Mouse (Mus musculus): ENCODE data around the gene Tgm7.

The Tgm7 gene

DNA sequence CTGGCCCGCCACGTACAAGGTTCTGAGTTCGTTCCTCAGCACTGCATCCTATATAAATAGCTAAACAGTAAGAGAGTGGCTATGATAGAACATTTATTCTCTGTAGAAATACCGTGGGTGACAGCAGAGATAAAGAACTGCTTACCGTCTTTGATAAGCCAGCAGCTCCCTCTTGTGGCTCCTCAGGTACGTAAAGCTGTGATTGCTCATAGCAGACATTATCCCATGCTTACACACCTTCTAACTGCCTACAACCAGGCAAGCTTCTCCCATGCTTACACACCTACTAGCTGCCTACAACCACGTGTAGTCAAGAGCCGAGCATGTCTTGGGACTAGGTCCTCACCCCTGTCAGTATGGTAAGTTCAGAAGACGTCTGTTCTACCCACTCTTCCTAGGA, 7.5 kb downstream of the Tgm7 start:
- no peak for TF ChIP-seq GATA4 (IDR thresholded peaks at IDR 0.05; ENCODE audit: insufficient replicate concordance, low read length)

DNA sequence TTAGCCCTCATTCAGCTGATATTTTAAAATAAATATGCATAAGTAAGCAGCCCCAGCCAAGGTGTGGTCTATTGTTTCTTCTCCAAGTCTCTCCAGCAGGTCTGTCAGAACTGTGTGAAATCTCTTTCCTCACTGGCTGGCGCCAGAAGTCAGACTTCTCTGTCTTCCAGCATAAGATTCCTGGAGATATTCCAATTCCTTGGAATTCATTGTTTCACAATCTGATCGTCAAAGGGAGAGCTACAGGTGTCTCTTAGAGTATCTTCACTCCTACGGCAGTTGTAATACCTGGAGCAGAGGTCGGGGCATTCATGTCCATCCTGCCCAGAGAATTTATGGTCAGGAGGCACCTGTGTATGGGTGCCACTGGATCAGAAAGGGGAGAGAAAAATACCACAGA, 19.8 kb downstream of the Tgm7 start:
- TF ChIP-seq GATA4 (IDR thresholded peaks at IDR 0.05; ENCODE audit: insufficient replicate concordance, low read length) = no peak

DNA sequence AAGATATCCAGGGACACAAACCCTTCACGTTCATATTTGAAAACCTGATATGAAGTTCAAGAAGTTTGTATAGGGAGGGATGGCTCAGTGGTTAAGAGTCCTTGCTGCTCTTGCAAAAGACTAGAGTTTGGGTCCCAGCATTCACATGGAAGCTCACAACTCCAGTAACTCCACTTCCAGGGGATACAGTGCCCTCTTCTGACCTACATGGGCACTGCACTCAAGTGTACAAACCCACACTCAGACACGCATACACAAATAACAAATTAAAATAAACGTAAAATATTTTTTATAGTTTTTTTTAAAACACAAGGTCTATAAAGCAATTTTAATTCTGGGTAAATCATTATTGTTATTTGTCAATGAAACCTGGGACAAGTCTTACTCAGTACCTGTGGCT, 21.1 kb downstream of the Tgm7 start:
- TF ChIP-seq GATA4 (IDR thresholded peaks at IDR 0.05; ENCODE audit: insufficient replicate concordance, low read length) = no peak

DNA sequence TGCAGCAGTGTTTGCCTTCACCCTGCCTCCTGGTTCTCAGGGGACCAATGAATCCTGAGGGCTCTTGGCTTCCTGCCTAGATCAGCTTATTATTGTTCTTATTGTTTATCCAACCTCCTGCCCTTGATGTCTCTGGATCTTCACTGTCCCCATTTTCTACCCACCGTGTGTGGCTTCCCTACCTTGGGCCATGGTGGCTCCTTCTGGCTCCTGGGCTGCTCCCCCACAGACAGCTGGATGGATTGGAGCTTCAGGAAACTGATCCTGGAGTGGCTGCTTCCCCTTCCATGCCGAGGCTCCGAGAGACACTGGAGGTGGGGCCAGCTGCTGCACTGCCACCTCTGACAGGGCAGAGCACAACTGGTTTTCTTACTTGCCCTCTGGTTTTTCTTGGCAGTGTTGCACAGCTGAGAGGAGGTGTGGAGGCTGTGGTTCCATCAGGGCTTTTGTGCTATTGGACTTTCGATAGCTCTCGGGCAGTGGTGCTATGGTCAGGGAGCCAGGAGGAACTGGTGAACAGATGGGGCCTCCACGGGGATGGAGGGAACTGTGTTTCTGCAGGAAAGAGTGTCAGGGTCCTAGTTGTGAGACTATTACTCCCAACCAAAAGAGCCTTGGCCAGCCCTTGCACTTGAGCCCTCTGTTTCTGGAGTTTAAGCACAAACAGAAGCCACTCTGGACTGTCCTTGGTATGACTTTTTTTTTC, 24.0 kb downstream of the Tgm7 start, which contains the start of gene Tgm5:
Gene Tgm5 (minus strand): TSS at position 362 of the 706 bp plus-strand sequence.
- TF ChIP-seq GATA4 (IDR thresholded peaks at IDR 0.05; ENCODE audit: insufficient replicate concordance, low read length) = no peak

DNA sequence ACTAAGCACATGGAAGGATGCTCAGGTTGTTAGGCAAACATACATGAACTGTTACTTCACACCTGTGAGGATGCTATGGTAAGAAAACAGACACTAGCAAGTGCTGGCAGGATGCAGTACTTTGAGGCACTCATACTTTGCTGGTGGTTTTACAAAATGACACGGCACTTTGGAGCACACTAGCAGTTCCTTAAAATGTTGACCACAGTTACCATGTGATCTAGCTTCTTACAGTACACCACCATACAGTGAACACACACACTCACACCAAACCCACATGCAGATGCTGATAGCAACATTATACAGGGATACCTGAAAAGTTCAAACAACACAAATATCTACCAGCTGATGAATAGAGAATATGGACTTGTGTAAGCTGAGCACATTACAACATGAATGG, 27.0 kb downstream of the Tgm7 start:
- TF ChIP-seq GATA4 (IDR thresholded peaks at IDR 0.05; ENCODE audit: insufficient replicate concordance, low read length) = no peak

DNA sequence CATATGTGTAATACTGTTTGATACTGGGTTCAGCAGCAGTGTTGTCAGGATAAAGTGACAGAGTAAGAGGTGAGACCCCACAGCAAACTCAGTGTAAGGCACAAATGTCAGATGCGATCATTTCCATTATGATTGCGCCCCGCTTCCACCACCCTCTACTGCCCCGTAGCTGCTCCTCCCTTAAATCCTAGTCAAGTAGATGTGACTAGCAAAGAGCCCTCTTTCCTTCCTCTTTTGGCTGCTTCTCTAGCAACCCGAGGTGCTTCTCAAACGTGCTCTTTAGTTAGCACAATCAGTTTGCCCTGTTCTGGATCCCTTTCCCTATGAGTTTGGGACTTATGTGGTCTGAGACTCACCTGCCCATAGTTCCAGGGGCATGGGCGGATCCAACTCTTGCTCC, 34.8 kb downstream of the Tgm7 start:
- TF ChIP-seq GATA4 (IDR thresholded peaks at IDR 0.05; ENCODE audit: insufficient replicate concordance, low read length) = no peak

DNA sequence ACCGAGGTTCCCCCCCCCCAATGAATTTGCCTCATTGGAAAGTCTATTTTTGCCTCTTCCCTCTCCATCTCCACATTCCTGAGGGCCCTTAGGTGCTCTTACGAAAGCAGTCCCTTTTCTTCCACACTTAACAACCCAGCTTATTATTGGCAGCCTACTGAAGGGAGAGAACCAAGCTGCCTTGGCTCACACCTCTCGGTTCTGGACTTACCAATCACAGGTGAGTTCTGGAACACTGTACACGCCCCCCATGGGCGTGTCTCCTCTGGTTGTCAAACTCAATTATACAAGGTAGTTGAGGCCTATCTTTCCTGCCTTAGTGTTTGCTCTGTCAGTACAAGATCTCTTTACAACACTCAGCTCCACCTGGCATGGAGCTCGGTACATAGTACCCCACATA, 37.7 kb downstream of the Tgm7 start:
- TF ChIP-seq GATA4 (IDR thresholded peaks at IDR 0.05; ENCODE audit: insufficient replicate concordance, low read length) = no peak

DNA sequence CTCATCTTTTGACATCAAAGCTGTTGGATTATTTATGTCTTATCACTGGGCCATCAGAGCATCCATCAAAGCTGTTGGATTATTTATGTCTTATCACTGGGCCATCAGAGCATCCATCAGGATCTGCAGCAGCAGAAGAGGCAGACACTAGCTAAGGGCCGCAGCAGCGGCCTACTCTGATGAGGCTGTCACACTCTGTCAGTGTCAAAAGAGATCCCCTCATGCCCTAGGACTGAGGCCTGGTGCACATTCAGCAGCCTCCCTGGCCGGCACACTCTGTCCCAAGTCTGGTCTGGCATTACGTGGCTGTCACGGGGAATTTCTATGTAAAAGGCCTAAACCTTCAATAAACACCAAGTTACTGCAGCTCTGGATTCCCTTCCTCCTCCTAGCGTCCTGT, 40.1 kb downstream of the Tgm7 start:
- no peak for TF ChIP-seq GATA4 (IDR thresholded peaks at IDR 0.05; ENCODE audit: insufficient replicate concordance, low read length)

DNA sequence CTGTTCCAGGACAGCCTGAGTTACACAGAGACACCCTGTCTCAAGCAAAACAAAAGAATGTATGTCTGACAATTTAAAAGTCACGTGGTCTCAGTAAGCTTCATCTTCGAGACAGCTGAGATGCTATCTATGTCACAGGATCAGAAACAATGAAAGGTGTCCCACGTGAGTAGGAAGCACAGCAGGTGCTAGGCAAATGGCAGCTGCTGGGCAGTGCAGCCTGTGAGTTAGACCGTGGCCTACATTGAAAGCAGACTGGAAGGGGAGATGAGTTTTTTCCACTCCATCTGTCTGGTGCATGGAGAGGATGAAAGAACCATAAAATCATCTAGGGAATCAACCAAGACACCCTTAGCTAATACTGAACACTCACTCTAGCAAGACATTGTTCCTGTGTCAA, 42.5 kb downstream of the Tgm7 start:
- TF ChIP-seq GATA4 (IDR thresholded peaks at IDR 0.05; ENCODE audit: insufficient replicate concordance, low read length) = no peak

DNA sequence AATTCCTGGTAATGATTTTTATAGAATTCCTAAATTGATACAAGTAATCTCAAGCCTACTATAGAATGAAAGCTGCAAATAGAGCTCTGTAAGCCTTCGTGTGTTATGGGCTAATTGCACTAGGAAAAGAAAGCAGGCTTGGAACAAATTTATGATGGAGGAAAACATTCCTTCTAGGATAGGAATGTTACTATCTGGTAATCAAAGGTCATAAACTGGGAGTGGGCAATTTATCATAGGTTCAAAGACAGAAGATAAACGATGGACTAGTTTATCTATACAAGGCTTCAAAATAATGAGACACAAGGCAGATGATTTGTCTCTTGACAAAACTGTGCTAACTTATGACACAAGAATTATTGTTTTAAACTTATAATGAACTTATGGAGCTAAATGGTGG, 48.3 kb downstream of the Tgm7 start:
- no peak for TF ChIP-seq GATA4 (IDR thresholded peaks at IDR 0.05; ENCODE audit: insufficient replicate concordance, low read length)

DNA sequence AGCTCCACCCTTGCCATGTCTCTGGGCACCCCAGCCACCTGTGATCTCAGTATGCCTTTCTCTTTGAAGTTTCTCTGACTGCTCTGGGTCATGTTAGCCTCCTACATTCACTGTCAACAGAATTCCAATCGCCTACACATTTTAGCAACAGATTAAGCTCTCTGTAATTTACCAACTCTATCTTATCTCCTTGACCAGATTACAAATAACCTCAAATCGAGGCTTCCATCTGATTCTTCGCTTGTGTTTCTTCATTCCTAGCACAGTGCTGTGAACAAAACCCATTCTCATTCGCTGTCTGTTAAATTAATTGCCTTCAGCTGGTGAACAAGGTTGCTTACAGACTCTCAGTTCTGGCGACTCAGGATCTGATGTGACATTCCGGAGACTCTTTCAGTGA, 51.6 kb downstream of the Tgm7 start:
- no peak for TF ChIP-seq GATA4 (IDR thresholded peaks at IDR 0.05; ENCODE audit: insufficient replicate concordance, low read length)

DNA sequence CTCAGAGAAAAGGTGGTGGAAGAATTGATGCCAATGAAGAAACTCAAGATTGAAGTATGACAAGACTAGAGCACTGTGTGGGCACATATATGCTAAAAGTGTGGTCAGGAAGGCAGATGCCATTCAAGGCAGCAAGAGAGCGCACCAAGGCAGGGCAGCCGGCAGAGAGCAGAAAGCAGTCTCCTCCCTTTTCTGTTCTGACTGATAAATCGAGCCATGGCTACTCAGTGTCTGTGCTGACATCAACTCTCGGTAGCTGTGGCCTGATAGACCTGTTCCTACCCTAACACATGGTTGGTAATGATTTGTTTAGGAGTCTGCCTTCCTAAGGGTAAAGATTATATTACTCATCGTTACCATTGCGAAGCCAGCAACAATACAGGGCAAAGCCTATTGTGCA, 53.7 kb downstream of the Tgm7 start:
- no peak for TF ChIP-seq GATA4 (IDR thresholded peaks at IDR 0.05; ENCODE audit: insufficient replicate concordance, low read length)

DNA sequence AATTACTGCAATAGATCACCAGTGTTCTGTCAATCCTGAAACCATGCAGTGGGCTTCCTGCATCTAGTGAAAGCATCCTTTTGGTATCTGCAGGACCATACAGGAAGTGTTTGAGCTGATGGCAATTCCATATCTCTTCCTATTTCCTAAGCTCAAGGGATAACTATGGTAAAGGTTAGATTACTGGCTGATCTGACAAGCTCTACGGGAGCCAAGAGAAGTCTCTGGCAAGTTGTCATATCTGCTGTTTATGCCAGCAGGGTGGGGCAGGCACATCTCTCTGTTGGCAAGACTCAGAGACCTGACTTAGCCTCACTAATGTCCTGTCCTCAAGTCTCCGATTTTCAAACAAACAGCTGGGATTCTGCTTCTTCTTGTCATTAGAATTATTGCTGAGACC, 55.5 kb downstream of the Tgm7 start:
- TF ChIP-seq GATA4 (IDR thresholded peaks at IDR 0.05; ENCODE audit: insufficient replicate concordance, low read length) = no peak

DNA sequence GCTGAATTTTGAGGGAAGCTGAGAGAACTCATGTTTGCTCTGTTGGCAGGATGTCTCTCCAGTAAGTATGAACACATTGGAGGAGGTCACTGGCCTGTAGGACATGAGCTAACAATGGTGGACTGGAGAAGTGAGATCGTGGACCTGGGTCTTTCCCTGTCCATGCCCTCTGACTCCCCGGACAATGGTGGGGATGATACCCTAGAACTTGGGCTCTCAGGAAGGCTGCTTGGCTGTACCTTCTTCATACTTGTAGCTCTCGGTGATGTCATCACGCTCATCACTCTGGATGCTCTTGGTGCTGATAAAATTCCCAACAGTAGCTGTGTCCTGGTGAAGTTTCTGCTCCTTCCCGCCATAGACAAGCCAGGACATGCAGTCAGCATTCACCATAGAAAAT, 57.4 kb downstream of the Tgm7 start:
- no peak for TF ChIP-seq GATA4 (IDR thresholded peaks at IDR 0.05; ENCODE audit: insufficient replicate concordance, low read length)

DNA sequence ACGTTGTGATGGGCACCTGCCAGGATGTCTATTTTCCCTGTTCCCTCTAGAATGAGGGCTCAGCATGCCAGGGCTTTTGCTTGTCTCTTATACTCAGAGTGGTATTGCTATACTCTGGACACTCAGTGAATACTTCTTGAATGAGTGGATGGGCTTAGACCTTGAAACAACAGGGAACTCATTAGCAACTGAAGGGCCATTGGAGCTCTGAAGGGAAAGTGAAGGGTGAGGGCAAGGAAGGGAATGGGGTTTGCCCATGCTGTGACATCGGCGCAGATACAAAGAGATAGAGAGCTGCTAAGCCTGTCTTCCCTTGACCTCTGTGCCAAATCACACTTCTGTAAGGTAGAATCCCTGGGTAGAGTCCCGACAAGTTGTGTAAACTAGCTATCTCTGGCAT, 63.9 kb downstream of the Tgm7 start:
- TF ChIP-seq GATA4 (IDR thresholded peaks at IDR 0.05; ENCODE audit: insufficient replicate concordance, low read length) = no peak

All from liver, adult (tissue).